Mouse (Mus musculus) lung, postnatal 0 days (tissue): ENCODE results near the gene Stab1. TPM values are rescaled to one million over a fixed set of nuclear protein-coding genes. Genes with fewer than 3 reads are reported as not detected.
A peak's percentile ranks its signal among the peaks of the same experiment; 100 is the strongest.

ENCODE experiments used
- ATAC-seq: fragments of 200-750 bp; cut with Nextera tagmentation; 2 replicates; pipeline ENCODE4 v1.8.0; 2017; ENCODE audit warnings: moderate library complexity
- DNase-seq: peaks from one replicate; pipeline ENCODE4 v3.0.0-alpha.2; 2016; ENCODE audit warnings: low spot score
- H3K27ac ChIP-seq: fragments of 300-500 bp; sonication (generic); 2 replicates; pipeline ENCODE4 v1.5.1; 2014; ENCODE audit warnings: antibody characterized with exemption, mild to moderate bottlenecking, low read length, mixed read lengths
- H3K27me3 ChIP-seq: fragments of 300-500 bp; sonication (generic); replicated peaks from 2 replicates; pipeline ENCODE4 v1.6.1; 2014; ENCODE audit warnings: low read length, mixed read lengths; ENCODE audit not compliant: insufficient read depth
- H3K36me3 ChIP-seq: fragments of 300-500 bp; sonication (generic); 2 replicates; pipeline ENCODE4 v1.6.1; 2014; ENCODE audit warnings: low read length, mixed read lengths; ENCODE audit not compliant: insufficient read depth
- H3K4me1 ChIP-seq: fragments of 300-500 bp; sonication (generic); 2 replicates; pipeline ENCODE4 v1.6.1; 2014; ENCODE audit warnings: antibody characterized with exemption, low read depth, low read length, mixed read lengths; ENCODE audit not compliant: insufficient read depth
- H3K4me2 ChIP-seq: fragments of 300-500 bp; sonication (generic); replicated peaks from 2 replicates; pipeline ENCODE4 v1.6.1; 2014; ENCODE audit warnings: low read depth, mild to moderate bottlenecking, low read length, moderate library complexity, mixed read lengths
- H3K4me3 ChIP-seq: fragments of 300-500 bp; sonication (generic); 2 replicates; pipeline ENCODE4 v1.5.1; 2014; ENCODE audit warnings: low read depth, low read length
- H3K9ac ChIP-seq: fragments of 300-500 bp; sonication (generic); replicated peaks from 2 replicates; pipeline ENCODE4 v1.6.1; 2014; ENCODE audit warnings: low read depth, mild to moderate bottlenecking
- H3K9me3 ChIP-seq: fragments of 300-500 bp; sonication (generic); 2 replicates; pipeline ENCODE4 v1.6.1; 2016; ENCODE audit warnings: low read length, mixed read lengths
- CTCF ChIP-seq: IDR thresholded peaks from 2 replicates; pipeline ENCODE4 v1.5.1; 2016; ENCODE audit warnings: antibody characterized with exemption, mild to moderate bottlenecking
- EP300 ChIP-seq: IDR thresholded peaks from 2 replicates; pipeline ENCODE4 v1.6.1; 2016; ENCODE audit warnings: antibody characterized with exemption, mild to moderate bottlenecking, control low read depth
- WGBS: fragments of 180-500 bp; shearing (Covaris S2); extraction: QIAGEN DNeasy Blood & Tissue Kit; methylation state at CpG from one replicate; pipeline ENCODE4 v1.1.7; 2014; 5-methylcytosine and 5-hydroxymethylcytosine counted together
- polyA plus RNA-seq: library from polyadenylated mRNA; unstranded; fragments of >200 nt; fragmentation: Nextera tagmentation; extraction: Ambion mirVana; gene quantifications from 2 replicates; pipeline ENCODE4 v1.2.1, GENCODE M21; 2015

The Stab1 gene
- polyA plus RNA-seq, 1 experiment from 2014 or later: 32.4 TPM

DNA sequence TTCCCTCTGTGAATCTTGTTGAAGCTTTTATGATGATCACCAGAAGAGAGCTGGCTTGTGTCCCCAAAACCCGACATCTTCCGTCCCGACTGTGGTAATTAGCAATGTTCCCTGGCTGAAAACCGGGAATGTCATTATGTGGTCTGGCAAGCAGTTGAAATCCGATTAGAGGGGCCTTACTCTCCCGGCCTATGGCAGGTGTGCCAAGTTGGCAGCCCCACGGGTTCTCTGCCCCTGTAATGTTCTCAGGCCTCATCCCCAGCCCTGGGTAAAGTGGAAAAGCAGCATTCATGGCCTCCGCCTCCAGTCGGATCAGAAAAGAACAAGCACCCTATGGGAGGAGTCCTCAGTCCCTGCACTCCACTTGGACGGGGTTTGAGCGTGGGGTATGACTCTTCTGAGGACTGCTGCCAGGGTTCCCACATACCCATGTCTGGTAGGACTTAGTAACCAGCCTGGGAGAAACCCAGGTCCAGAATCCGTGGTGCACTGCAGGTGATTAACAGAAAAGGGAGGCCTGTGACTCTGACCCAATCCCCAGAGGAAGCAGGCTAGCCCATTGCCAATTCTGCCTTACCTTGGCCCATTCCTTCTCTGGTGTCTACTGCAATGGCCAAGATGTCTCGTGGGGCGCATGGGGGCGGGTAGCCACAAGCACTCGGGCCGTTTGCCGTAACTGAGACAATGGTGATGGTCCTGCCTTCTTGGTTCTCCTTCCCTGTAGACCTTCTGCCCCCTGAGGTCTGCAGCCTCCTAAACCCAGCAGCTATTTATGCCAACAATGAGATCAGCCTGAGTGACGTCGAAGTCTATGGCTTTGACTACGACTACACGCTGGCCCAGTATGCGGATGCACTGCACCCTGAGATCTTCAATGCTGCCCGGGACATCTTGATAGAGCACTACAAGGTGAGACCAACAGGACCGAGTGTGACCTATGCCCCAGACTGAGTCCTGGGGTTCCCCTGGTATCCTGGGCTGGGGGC, 34.1 kb downstream of the Stab1 start:
- H3K4me3 ChIP-seq: no peak overlapping the region
- H3K4me1 ChIP-seq: peaks cover 18% of the 10 kb centered on the region; the same call in 1 of the 2 replicates
- ATAC-seq: no peak
- H3K4me2 ChIP-seq: peak overlapping the region; percentile 97
- H3K9ac ChIP-seq: no peak overlapping the region
- no peaks in the 10 kb centered on the region for H3K9me3 ChIP-seq
- no peaks in the 10 kb centered on the region for H3K27me3 ChIP-seq
- 71% methylated on average over 25 of the region's 25 CpGs for WGBS
- TF ChIP-seq EP300: no peak
- TF ChIP-seq CTCF: no peak
- peak overlapping the region; percentile 86 for H3K27ac ChIP-seq
- peak; percentile 50 for DNase-seq
- H3K36me3 ChIP-seq: 0 out of 2 replicates have a peak, but pooled peaks cover 17% of the 10 kb centered on the region

GRCm38 (mm10) chr14:31133023-31133665, 35.3 kb downstream of the Stab1 start:
- H3K4me3 ChIP-seq: peak overlapping the region; percentile 71; the same call in 1 of the 2 replicates
- ATAC-seq: peak; percentile 56
- H3K9me3 ChIP-seq: no peaks in the 10 kb centered on the region
- H3K27ac ChIP-seq: peak overlapping the region; percentile 86
- H3K4me2 ChIP-seq: peak overlapping the region; percentile 97
- peaks cover 18% of the 10 kb centered on the region; the same call in 1 of the 2 replicates for H3K4me1 ChIP-seq
- H3K27me3 ChIP-seq: no peaks in the 10 kb centered on the region
- H3K36me3 ChIP-seq: 0 out of 2 replicates have a peak, but pooled peaks cover 10% of the 10 kb centered on the region
- WGBS: 26% methylated on average over 11 of the region's 11 CpGs
- peak; percentile 91 for DNase-seq
- H3K9ac ChIP-seq: peak overlapping the region; percentile 2; the same call in 1 of the 2 replicates
- TF ChIP-seq EP300 (peak; percentile 72), CTCF (no peak)

DNA sequence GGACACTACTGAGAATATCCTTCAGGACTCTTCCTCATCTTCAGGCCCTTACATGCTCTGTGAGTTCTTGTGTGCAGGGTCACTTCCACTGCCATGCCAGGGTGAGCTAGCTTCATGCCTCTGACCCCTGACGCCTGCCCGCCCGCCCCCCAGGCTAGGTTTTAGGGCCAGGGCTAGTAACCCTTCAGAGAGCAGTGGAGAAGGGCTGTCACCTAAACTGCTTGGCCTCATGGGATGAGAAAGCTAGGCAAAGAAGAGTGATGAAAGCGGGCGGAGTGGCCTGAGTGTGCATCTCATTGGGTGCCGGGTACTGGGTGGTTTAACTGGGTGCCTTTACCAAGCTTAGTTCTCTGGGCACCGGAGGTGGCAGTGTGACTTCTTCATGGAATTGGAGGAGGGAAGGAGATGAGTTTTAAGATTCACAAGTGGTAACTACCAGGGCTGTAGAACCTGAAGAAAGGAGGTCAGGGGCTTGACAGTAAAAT, 35.9 kb downstream of the Stab1 start:
- peak; percentile 22 for DNase-seq
- WGBS: 71% methylated on average over 7 of the region's 7 CpGs
- 0 out of 2 replicates have a peak, but pooled peaks cover 10% of the 10 kb centered on the region for H3K36me3 ChIP-seq
- peak overlapping the region; percentile 2; the same call in 1 of the 2 replicates for H3K9ac ChIP-seq
- TF ChIP-seq CTCF (no peak), EP300 (no peak)
- no peaks in the 10 kb centered on the region for H3K9me3 ChIP-seq
- peaks cover 18% of the 10 kb centered on the region; the same call in 1 of the 2 replicates for H3K4me1 ChIP-seq
- H3K27ac ChIP-seq: peak overlapping the region; percentile 86
- no peaks in the 10 kb centered on the region for H3K27me3 ChIP-seq
- no peak for ATAC-seq
- H3K4me2 ChIP-seq: peak overlapping the region; percentile 97
- H3K4me3 ChIP-seq: peak overlapping the region; percentile 71

- Histone ChIP-seq H3K27ac (peak overlapping the region; percentile 86), H3K4me1 (peaks cover 22% of the 10 kb centered on the region; the same call in 1 of the 2 replicates), H3K4me2 (peak overlapping the region; percentile 97), H3K36me3 (0 out of 2 replicates have a peak, but pooled peaks cover 7% of the 10 kb centered on the region), H3K4me3 (peak overlapping the region; percentile 71), H3K27me3 (no peaks in the 10 kb centered on the region), H3K9ac (peak overlapping the region; percentile 65; the same call in 1 of the 2 replicates), H3K9me3 (no peaks in the 10 kb centered on the region)
- DNase-seq (peak; percentile 79), ATAC-seq (no peak)
- TF ChIP-seq EP300 (peak; percentile 34; the same call in 1 of the 2 replicates), CTCF (no peak)
- 7% methylated on average over 6 of the region's 6 CpGs for WGBS
Observed at GRCm38 (mm10) chr14:31132031-31132430, 36.4 kb downstream of the Stab1 start.

GRCm38 (mm10) chr14:31131272-31131821, 37.1 kb downstream of the Stab1 start:
- ATAC-seq: no peak
- H3K4me1 ChIP-seq: peaks cover 22% of the 10 kb centered on the region; the same call in 1 of the 2 replicates
- under 1% methylated on average over 39 of the region's 43 CpGs for WGBS
- 0 out of 2 replicates have a peak, but pooled peaks cover 7% of the 10 kb centered on the region for H3K36me3 ChIP-seq
- H3K9me3 ChIP-seq: no peaks in the 10 kb centered on the region
- H3K27ac ChIP-seq: peak overlapping the region; percentile 86
- peak; percentile 59 for DNase-seq
- TF ChIP-seq CTCF: no peak
- no peak for TF ChIP-seq EP300
- H3K27me3 ChIP-seq: no peaks in the 10 kb centered on the region
- H3K9ac ChIP-seq: peak overlapping the region; percentile 65
- H3K4me2 ChIP-seq: peak overlapping the region; percentile 97
- peak overlapping the region; percentile 71 for H3K4me3 ChIP-seq
